Mouse (Mus musculus): ENCODE measurements around the gene 1700001F09Rik.
"Not testable (repeated sequence)": the region's sequence is repeated elsewhere in the genome, so short reads cannot be mapped to it uniquely, and the experiment has no call there.

DNA sequence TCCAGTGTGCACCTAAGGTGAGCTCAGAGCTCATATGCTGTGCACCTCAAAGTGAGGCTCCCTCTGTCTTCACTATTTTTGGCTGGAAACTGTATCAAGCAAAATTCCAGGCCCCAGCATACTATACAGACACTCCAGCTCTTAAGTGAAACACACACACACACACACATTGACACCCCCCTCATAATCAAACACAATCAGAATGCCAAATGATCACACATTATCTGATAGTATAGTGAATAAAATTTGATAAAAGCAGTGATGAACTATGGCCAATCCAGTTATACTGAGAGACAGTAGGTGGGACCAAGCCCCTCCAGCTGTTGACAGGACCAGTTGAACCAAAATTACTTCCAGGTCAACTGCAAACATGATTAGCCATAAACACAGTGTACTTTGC is 28.1 kb downstream of the 1700001F09Rik start:
- TF ChIP-seq GATA1 (IDR thresholded peaks at IDR 0.05; ENCODE audit: borderline replicate concordance, low read length); FLI1 (IDR thresholded peaks at IDR 0.05; ENCODE audit: low read length): not testable (repeated sequence)
